Mouse (Mus musculus) liver, embryonic 14.5 days (tissue): ENCODE data around the gene Fzd5. TPM values are rescaled to one million over a fixed set of nuclear protein-coding genes. Genes with fewer than 3 reads are reported as not detected.

Experiments used
- ATAC-seq: fragments of 200-750 bp; cut with Nextera tagmentation; 2 replicates; pipeline ENCODE4 v1.8.0; 2017; ENCODE audit warnings: moderate number of reproducible peaks, mild to moderate bottlenecking, moderate library complexity; ENCODE audit not compliant: insufficient read depth
- DNase-seq, 3 experiments: peaks; one replicate each; pipeline ENCODE4 v3.0.0-alpha.2; 2012 to 2013; ENCODE audit warnings: low read depth in 3 of 3, low spot score in 3 of 3
- H3K27ac ChIP-seq: fragments of 300-500 bp; sonication (generic); 2 replicates; pipeline ENCODE4 v1.5.1; 2014; ENCODE audit warnings: moderate library complexity, mild to moderate bottlenecking, control low read depth, inconsistent platforms
- H3K27me3 ChIP-seq: fragments of 300-500 bp; sonication (generic); 2 replicates; pipeline ENCODE4 v1.6.1; 2014; ENCODE audit warnings: mild to moderate bottlenecking, low read length, moderate library complexity; ENCODE audit not compliant: control insufficient read depth, insufficient read depth
- H3K36me3 ChIP-seq: fragments of 300-500 bp; sonication (generic); replicated peaks from 2 replicates; pipeline ENCODE4 v1.6.1; 2014; ENCODE audit warnings: low read depth; ENCODE audit not compliant: control insufficient read depth, insufficient read depth
- H3K4me1 ChIP-seq, 2 experiments: fragments of 200-500 bp in 1 of 2; fragments of 300-500 bp in 1 of 2; sonication (generic) in 1 of 2; replicated peaks; 2 replicates each; pipeline ENCODE4 v1.6.1; 2012 to 2014; ENCODE audit warnings: antibody characterized with exemption in 1 of 2, inconsistent platforms in 1 of 2, low read length in 1 of 2; ENCODE audit not compliant: control insufficient read depth in 2 of 2, insufficient read depth in 2 of 2
- H3K4me2 ChIP-seq: fragments of 300-500 bp; sonication (generic); 2 replicates; pipeline ENCODE4 v1.6.1; 2014; ENCODE audit warnings: low read depth, mild to moderate bottlenecking, control low read depth, moderate library complexity
- H3K4me3 ChIP-seq, 2 experiments: fragments of 200-500 bp in 1 of 2; fragments of 300-500 bp in 1 of 2; sonication (generic) in 1 of 2; 2 replicates each; pipeline ENCODE4 v1.5.1; 2012 to 2014; ENCODE audit warnings: low read depth in 2 of 2, low read length in 2 of 2, mild to moderate bottlenecking in 2 of 2, control low read depth in 1 of 2, inconsistent platforms in 1 of 2, moderate library complexity in 1 of 2; ENCODE audit not compliant: insufficient read depth in 1 of 2
- H3K9ac ChIP-seq: fragments of 300-500 bp; sonication (generic); replicated peaks from 2 replicates; pipeline ENCODE4 v1.6.1; 2014; ENCODE audit warnings: mild to moderate bottlenecking, control low read depth, moderate library complexity
- H3K9me3 ChIP-seq: fragments of 300-500 bp; sonication (generic); 2 replicates; pipeline ENCODE4 v1.6.1; 2016; ENCODE audit warnings: low read length, mixed read lengths; ENCODE audit not compliant: control insufficient read depth
- CTCF ChIP-seq: IDR thresholded peaks from 2 replicates; pipeline ENCODE4 v1.5.1; 2016; ENCODE audit warnings: antibody characterized with exemption, low read depth, control low read depth
- EP300 ChIP-seq: IDR thresholded peaks from 2 replicates; pipeline ENCODE4 v1.6.1; 2016; ENCODE audit warnings: antibody characterized with exemption, low read depth
- WGBS: fragments of 180-500 bp; shearing (Covaris S2); extraction: QIAGEN DNeasy Blood & Tissue Kit; methylation state at CpG from one replicate; pipeline ENCODE4 v1.1.7; 2014; ENCODE audit not compliant: insufficient replicate concordance; 5-methylcytosine and 5-hydroxymethylcytosine counted together
- polyA plus RNA-seq, 2 experiments: library from polyadenylated mRNA; depleted of rRNA in 1 of 2; stranded (reverse) in 1 of 2; unstranded in 1 of 2; fragments of >200 nt; fragmentation: Nextera tagmentation in 1 of 2; extraction: Ambion mirVana in 1 of 2; gene quantifications; 2 replicates each; pipeline versions ENCODE4 v1.2.1 to v1.2.3; 2012 to 2014

Fzd5 gene
- polyA plus RNA-seq, 2 experiments: 2.6 to 3.4 TPM

DNA sequence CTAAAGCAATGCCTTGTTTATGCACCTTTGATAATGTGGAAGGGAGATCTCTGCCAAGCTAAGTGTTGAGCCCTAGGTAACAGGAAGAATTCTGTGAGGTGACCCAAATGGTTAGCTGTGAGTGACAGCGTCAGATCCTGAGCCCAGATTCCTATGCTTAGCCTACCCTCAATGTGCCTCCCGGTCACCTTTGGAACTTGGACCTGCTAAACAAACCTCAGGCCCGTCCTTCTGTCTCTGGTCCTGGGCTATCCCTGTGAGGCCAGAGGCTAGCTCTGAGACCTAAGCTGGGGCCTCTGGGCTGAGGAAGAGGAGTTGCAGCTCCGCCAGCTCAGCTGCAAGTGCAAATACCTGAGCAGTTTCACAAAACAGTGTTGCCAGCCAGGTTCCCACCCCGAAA lies 17.1 kb upstream of the Fzd5 start:
- Histone ChIP-seq H3K4me3 (no peak overlapping the region), H3K27ac (no peak overlapping the region), H3K4me2 (no peak overlapping the region), H3K27me3 (no peaks in the 10 kb centered on the region), H3K9me3 (no peaks in the 10 kb centered on the region), H3K4me1 (peaks cover 5 to 16% of the 10 kb centered on the region in 2 experiments; a peak in 3 of 4 replicates), H3K36me3 (no peaks in the 10 kb centered on the region), H3K9ac (no peak overlapping the region)
- TF ChIP-seq EP300 (no peak), CTCF (no peak)
- DNase-seq: no peak
- no peak for ATAC-seq
- WGBS: 84% methylated on average over 5 of the region's 5 CpGs

DNA sequence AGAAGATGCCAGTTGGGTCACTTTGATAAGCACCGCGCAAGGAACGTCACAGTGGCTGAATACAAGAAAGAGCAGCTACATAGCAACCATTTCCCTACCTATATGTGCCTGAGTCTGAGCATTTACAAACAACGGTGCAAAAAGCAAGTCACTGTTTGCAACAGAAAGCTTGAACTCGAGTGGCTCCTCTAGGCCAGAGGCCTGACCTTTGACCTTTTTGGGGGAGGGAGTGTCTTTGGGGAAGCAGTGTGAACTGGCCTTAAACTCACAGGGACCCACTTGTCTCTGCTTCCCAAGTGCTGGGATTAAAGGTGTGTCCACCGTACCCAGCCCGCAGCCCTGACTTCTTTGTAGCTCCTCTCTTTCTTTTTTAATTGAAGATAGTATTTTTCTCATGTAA lies 16.1 kb upstream of the Fzd5 start:
- Histone ChIP-seq H3K36me3 (no peaks in the 10 kb centered on the region), H3K4me1 (peaks cover 5 to 16% of the 10 kb centered on the region in 2 experiments; a peak in 3 of 4 replicates), H3K9ac (no peak overlapping the region), H3K4me2 (no peak overlapping the region), H3K27ac (no peak overlapping the region), H3K27me3 (no peaks in the 10 kb centered on the region), H3K4me3 (no peak overlapping the region), H3K9me3 (no peaks in the 10 kb centered on the region)
- TF ChIP-seq EP300: no peak
- no peak for TF ChIP-seq CTCF
- 59% methylated on average over 7 of the region's 7 CpGs for WGBS
- DNase-seq (no peak), ATAC-seq (0 out of 2 replicates have a peak, but pooled peaks have one; percentile 13)

DNA sequence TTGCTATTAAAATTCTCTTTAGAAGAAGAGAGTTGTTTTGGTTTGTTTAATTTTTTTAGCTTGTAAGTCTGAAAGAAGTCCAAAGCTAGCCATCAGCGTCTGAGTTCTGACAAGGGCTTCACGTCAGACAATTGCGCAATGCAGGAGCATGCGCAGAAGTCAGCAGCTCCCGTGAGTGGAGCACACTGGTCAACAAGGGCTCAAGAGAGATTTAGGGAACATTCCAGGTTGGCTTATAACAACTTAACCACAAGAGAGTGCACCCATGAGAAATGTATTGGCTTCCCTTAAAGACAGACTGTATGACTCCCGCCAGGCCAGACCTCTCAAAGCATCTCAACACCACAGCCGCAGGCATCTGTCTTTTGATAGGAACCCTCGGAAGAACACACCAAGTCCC lies 15.6 kb upstream of the Fzd5 start:
- no peak for DNase-seq
- Histone ChIP-seq H3K4me3 (no peak overlapping the region), H3K9me3 (no peaks in the 10 kb centered on the region), H3K27ac (no peak overlapping the region), H3K27me3 (no peaks in the 10 kb centered on the region), H3K4me1 (peaks cover 5 to 16% of the 10 kb centered on the region in 2 experiments; a peak in 3 of 4 replicates), H3K9ac (no peak overlapping the region), H3K4me2 (no peak overlapping the region), H3K36me3 (no peaks in the 10 kb centered on the region)
- ATAC-seq: no peak
- WGBS: 59% methylated on average over 8 of the region's 8 CpGs
- no peak for TF ChIP-seq CTCF
- TF ChIP-seq EP300: no peak

DNA sequence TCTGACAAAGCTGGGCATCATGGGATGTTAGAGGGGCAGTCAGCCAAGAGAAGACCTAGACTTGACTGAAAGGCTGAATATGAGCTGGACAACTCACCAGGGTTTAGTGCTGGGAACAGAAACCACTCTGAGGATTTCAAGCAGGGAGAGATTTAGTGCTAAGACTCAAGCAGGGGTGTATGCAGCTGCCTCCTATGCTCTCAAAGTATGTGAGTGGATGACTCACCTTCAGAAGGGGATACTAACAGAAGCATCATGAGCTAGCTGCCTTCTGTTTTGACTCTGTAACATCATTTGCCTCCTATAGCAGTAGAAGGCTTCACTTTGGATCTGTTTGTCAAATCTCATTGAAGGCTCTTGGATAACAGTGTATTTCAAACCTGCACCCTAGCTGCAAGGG lies 7.1 kb upstream of the Fzd5 start:
- Histone ChIP-seq H3K36me3 (no peaks in the 10 kb centered on the region), H3K4me3 (no peak overlapping the region), H3K4me1 (no peaks in the 10 kb centered on the region), H3K27ac (no peak overlapping the region), H3K27me3 (no peaks in the 10 kb centered on the region; the same call in 1 of the 2 replicates), H3K9me3 (no peaks in the 10 kb centered on the region), H3K4me2 (no peak overlapping the region), H3K9ac (no peak overlapping the region)
- ATAC-seq: no peak
- TF ChIP-seq EP300 (no peak), CTCF (no peak)
- no peak for DNase-seq

DNA sequence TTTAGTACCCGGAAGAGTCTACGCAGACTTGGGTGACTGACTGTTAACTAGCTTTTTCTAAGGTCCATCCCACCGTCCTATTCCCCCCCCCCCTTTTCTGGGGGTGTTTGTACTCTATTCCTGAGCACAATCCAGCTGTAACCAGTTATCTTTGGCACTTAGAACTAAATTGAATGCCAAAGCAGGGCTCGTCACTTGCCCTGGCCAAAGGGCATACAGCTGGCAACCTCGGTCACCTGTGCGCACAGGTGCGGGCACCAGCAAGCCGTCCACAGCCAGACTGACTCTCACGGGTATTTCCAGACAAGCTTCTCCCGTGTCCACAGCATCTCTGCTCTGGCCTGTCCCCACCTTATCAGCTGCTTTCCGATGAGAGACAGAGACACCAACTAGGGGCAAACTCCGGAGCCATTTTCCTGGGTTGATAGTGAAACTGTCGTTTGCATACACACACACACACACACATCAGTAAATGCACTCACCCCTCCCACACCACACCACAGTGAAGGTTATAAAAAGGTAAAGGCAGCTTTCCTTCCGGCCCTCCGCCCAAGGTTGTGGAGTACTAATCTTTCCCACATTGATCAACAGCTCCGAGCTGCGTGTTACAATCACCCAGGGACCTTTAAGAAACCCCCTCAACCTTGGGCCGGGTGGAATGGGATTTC lies 5.3 kb upstream of the Fzd5 start:
- Histone ChIP-seq H3K4me1 (peaks cover 8% of the 10 kb centered on the region in 2 experiments), H3K36me3 (no peaks in the 10 kb centered on the region), H3K4me2 (no peak overlapping the region), H3K4me3 (no peak overlapping the region), H3K27me3 (no peaks in the 10 kb centered on the region; the same call in 1 of the 2 replicates), H3K9me3 (no peaks in the 10 kb centered on the region), H3K9ac (no peak overlapping the region), H3K27ac (no peak overlapping the region)
- 75% methylated on average over 18 of the region's 18 CpGs for WGBS
- DNase-seq: no peak
- ATAC-seq: no peak
- TF ChIP-seq EP300 (no peak), CTCF (no peak)
